Mouse (Mus musculus): Measurements from ENCODE around the gene Gtse1.
A peak's percentile ranks its signal among the peaks of the same experiment; 100 is the strongest.
"Not testable (repeated sequence)": the region's sequence is repeated elsewhere in the genome, so short reads cannot be mapped to it uniquely, and the experiment has no call there.

Gene Gtse1

DNA sequence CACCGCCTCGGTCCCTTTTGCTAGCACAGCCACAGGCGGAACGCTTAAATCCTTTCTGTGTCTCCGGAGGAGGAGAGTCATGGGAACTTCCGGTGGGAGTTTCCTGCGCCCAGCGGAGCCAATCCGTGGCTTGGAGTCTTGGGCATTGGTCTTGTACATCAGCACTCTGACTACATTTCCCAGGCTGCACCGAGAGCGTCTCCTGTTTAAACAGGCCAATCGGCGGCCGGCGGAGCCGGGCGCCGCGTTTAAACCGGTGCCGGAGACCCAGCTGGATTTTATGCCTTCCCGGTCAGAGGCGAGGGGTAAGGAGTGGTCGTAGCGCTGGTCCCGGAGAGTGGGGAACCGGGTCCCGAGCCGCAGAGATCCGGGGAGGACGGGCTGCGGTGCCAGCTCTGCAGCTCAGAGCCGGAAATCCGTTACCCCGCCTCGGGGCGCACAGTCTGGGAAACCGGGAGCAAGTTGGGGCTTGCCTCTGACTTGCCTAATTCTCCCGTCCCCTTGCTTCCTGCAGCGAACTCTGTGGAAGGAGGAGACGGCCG lies at the start of gene Gtse1:
Gene Gtse1 (plus strand): TSS at position 256 of the 542 bp plus-strand sequence.
- peak; percentile 96 for DNase-seq (ENCODE audit: low read depth, low spot score)

DNA sequence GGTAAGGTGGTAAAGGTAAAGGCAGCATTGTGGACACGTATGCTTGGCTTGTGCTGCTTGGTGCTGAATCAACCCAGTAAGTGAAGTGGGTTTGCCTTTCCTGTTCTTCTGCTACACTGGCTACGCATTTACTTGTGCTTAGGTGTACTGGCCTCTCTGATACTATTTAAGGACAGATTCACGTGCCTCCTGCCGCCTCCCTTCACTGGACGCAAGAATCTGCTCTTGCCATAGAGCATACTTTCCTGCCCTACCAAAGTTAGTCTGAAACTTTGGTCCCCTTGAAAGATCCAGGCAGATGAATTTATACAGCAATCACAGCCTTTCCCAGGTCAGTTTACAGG lies 49.1 kb upstream of the Gtse1 start:
- no peak for DNase-seq (ENCODE audit: low read depth, low spot score)

DNA sequence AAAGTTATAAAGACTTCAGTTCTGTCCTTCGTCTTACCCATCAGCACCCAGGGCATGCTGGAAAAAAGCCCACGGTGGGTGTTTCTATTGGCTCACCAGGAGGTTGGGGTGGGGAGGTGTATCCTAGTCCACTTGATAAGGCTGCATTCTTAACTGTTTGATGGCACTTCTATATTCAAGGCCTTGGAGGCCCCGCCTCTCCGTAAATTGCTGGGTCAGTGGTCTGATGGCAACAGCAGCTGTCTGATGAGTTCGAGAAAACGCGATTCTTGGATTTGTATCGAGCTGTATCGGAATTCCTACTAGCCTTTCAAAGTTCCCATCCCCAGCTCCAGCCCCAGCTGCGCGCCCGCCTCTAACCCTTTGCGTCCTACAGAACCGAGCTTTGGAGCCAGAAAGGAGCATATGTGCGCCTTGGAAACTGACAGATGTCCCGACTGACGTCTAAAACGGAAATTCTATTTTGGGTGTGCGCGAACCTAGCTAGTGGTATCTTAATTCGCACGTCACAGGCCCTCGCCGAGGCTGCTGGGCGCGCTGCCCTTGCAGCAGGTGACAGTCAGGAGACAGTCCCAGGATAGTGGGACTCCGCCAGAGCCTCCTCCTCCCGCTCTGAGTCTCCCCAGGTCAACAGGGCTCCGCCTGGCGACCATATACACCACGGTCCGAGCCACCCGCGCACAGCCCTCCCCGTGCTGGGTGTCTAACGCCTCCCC lies 48.6 kb upstream of the Gtse1 start:
- peak; percentile 83 for DNase-seq (ENCODE audit: low read depth, low spot score)

DNA sequence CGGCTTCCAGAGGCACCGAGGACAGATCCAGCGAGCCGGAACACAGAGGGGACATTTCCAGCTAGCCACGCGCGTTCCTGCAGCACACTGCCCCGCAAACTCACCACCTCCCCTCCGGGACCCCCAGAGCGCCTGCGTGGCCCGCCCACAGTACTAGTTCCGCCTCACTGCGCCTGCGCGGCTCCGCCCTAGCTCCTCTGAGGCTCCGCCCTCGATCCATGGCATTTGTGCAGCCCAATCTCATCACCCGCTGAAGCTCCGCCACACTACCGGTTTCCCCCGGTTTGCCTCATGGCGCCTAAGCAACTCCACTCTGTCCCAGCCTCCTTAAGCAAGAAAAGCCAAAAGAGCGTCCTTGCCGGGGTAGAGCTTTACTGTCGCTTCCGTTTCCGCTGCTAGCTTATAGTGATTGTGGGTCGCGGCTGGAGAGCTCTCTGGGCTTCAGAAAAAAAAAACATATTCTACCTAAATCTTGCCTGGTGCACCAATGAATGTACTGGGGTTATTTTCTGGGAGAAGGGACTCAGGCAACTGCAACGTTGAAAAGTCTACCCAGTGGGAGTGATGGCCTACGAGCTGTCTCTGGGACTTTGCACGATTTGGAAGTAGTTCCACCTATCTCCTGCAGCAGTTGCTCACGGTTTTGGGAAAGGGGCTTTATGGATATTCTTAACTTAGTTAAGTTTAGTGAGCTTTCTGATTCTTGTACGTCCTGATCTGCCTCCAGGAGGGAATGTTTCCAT lies 47.8 kb upstream of the Gtse1 start, which contains the start of gene Cdpf1:
Gene Cdpf1 (minus strand): TSS at position 163 of the 743 bp plus-strand sequence.
- peak; percentile 98 for DNase-seq (ENCODE audit: low read depth, low spot score)

DNA sequence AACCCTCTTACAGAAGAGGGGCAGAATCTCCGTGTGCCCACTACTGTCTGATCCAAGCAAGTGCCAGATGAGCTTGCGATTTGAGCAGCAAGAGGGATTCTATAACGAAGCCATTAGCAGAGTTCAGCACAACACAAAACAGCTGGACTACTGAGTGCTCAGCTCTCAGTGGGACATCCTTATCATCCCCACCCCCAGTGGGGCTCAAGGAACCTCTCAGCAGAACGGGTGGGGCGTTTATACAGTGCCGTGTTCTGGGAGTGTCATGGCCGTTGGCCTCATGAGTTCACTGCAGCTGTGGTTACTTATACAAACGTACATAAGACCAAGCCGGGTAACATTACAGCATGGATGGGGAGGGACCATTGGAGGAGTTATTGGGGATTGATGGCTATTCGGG lies 46.1 kb upstream of the Gtse1 start:
- DNase-seq (ENCODE audit: low read depth, low spot score) = no peak

DNA sequence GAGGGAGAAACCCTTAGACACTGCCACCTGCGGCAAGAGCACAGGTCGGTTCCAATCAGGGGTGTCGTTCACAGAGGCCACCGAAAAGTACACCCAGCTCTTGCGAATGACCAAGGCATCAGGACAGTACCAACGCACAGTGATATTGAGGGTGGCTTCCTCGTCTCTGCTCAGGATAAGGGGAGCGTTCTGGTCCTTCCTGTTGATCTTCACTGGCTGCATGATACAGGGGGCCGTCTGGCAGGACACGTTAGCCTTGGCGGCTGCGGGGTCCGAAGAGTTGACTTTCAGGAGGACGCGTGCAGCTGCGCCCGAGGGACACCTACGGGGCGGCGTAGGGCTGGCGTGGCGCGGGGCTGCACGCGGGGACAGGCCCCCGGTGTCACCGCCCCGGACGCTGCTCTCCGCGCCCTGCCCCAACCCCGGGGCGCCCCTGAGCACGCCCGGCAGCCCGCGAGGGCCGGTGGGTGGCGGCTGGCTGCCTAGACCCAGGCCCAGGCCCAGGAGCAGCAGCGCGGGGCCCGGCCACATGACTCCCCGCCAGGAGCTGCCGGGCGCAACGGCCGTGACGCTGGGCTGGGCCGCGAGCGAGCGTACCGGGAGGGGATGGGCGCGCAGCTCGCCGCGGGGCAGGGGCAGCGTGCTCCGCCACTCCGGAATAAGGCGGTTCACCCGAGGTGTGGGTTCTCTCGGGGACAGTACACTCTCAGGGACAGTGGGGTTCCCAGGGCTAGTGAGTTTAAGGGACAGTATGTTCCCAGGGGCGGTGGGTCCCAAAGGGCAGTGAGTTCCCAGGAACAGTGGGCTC lies 38.1 kb upstream of the Gtse1 start, which contains the start of gene Pkdrej:
Gene Pkdrej (minus strand): TSS at position 532 of the 808 bp plus-strand sequence.
- DNase-seq (ENCODE audit: low read depth, low spot score) = peak; percentile 15

DNA sequence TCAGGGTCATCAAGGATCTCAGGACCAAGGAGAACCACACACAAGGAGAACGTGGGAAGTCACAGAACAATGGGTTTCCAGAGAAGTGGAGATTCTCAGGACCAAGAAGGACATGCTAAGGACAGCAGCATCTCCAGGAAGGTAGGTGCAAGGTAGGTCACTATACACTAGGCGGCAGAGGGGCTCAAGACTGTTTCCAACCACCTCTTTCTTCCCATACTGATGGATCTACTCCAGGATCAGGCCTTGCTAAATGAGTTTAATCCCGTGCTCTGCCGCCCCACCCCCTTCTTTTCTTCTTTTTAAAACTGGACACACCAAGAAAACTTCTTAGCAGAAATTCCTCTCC lies 37.6 kb upstream of the Gtse1 start:
- no peak for DNase-seq (ENCODE audit: low read depth, low spot score)

DNA sequence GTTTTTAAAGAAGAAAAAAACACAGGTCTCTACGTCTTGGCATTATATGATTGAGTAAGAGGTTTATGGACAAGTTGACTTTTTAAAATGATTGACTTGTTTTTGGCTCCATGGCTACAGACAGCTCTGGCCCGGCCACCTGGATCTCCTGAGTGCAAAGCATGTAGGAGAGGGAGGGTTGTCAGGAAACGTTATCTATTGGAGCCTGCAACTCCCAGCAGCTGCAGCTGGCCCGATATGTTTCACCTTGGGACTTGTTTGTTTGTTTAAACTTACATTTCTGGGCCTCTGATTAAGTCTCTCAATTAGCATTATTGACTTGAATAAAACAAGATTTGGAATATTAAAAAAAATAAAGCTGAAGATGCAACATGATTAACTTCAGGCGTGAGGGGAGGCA lies 32.9 kb upstream of the Gtse1 start:
- DNase-seq (ENCODE audit: low read depth, low spot score) = no peak

DNA sequence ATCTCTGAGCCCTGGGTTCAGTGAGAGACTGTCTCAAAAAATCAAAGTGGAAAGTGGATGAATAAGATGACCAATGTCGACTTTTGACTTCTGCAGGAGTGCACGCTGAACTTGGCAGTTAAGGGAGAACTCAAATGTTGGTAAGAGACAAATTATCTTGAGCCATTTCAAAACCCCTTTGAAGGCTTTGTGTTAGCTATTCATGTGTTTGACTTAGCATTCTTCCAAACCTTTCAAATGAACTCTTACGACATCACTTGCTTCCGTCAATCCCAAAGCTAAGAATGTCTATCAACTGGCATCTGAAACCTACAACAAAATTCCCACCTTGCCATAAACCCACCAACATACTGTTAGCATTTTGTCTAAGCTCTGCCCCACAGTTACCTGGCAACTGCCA lies 31.5 kb upstream of the Gtse1 start:
- DNase-seq (ENCODE audit: low read depth, low spot score) = no peak

DNA sequence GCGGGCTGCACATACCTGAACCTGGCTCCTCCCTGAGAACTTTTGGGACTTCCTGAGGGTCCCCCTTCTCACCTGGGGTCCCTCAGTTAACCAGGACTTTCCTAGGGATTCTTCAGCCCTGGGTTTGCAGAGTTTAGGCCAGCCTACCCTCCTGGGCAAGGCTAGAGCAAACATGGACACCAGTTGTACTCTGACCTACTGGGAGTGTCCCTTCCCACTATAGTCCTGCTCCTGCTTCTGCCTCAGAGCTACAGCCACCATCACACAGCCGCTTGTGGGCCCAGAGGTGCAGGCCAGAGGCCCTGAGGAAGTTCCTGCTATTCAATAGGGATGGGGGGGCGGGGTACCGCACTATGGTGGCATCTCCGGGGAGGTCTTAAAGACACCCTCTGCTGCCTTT lies 30.1 kb upstream of the Gtse1 start:
- no peak for DNase-seq (ENCODE audit: low read depth, low spot score)

DNA sequence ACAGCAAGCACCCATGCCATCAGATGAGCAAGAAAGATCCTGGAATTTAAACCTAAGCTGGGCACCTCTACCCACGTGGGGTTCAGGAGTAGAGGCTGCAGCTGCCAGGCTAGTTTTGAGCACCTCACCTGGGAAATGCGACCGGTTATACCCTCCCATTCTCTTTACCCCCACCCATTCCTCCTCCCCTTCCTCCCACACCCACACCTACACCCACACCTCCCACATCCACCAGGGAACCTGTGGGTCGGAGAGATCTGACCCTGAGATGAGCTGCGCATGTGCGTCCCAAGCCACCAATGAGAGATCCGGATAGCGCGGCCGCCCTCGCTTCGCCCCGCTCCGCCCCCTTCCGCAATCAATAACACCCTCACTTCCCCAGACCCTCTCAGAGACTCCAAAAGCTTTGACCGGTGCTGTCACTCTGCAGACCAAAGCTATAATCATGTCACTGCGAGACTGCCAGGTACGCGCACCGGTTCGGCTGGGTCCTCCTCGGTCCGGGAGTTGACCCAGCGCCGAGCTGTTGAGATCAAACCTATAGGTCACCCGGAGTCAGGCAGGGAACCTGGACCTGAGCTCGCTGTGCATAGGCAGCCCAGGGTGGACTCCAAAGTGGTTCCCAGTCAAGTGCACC lies 27.5 kb upstream of the Gtse1 start, which contains the start of gene Ttc38:
Gene Ttc38 (plus strand): TSS at position 353 of the 637 bp plus-strand sequence.
- DNase-seq (ENCODE audit: low read depth, low spot score) = peak; percentile 88

DNA sequence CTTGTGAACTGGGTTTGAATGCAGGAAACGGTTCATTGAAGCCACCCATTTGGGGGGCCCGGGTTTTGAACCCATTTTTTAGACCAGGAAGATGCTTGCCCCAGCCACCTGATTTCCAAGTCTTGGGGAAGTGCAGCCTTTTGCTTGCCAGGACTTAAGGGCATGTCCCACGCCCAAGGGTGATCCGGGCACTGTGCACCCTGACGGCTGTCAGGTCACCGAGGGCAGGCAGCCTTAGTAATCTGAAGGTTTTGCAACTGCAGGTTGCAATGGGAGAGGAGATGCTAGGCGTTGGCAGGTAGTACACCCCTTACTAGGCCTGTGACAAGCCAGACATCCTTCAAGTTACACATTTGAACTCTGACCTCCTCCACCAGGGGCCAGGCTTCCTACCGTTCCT lies 26.9 kb upstream of the Gtse1 start:
- peak; percentile 15 for DNase-seq (ENCODE audit: low read depth, low spot score)

DNA sequence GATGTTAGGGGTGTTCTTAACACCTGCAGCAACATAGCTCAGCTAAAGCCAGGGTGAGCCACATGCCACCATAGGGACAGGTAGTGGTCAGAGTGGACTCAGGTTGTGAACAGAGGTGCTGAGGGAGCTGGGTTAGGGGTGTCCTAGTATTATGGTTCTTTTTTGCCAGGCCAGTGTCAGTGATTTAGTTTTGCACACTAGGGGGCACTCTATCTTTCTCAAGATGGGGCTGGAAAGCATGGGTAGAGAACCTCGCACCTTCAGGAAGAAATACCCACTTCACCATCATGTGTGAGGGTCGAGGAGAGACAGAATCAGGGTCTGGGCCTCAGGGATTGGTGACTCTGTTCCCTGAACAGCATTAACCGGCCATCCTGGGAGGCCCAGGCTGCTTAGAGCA lies 24.2 kb upstream of the Gtse1 start:
- DNase-seq (ENCODE audit: low read depth, low spot score) = peak; percentile 48

DNA sequence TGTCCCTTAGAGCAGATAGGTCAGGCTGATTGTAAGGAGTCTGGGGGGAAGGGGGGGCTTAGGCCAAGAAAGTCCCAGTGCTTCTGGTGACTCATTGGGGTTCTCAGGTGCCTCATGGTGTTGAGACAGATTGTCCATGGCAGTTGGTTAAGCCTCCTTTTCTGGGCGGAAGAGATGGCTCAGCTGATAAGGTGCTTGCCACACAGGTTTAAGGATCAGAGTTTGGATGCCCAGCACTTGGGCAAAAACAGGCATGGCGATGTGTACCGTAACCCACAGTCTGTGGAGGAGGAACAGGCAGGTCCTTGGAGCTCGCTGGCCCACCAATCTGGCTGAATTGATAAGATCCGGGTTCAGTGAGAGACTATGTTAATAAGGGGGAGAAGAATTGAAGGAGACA lies 22.7 kb upstream of the Gtse1 start:
- DNase-seq (ENCODE audit: low read depth, low spot score) = no peak

DNA sequence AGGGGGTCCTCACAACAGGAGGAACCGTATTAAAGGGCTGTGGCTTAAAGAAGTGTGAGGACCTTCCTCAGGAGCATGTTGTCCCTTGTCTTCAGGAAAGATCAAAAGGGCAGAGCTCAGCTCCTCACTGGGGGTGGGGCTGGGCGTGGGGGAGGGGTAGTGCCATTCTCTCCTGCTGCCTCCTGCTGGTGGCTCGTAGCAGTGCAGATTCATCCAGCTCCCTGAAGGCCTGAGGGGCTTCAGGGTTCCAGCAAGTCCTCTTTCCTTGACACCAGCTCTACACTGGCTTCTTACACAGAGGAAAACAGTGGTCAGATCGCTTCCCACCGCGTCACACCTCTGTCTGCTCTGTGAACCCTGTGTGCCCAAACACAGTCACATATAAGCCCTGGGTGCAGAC lies 18.6 kb upstream of the Gtse1 start:
- peak; percentile 60 for DNase-seq (ENCODE audit: low read depth, low spot score)

DNA sequence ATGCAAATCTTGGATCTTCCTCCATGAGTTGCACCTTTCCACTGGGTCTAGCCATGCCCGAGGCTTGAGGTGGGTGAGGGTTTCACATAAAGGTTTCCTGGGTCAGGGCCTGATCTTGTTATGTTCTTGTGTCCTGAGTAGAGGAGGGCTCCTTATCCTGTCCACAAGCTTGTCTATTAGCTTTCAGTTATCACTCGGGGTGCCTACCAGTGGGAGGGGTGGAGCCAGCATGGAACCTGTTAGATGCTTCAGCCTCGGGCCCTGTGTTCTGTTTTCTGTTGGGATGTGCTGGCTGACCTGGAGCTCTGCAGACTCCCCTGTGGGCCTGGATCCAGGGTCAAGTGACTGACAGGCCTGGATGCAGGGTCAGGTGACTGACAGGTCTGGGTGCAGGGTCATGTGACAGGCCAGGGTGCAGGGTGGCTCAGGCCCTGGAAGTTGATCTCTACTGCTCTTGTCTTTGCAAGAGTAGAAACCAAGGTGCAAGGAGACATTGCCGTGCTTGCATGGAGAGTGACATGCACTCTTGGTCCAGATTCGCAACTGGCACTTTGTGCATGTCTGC lies 17.7 kb upstream of the Gtse1 start:
- no peak for DNase-seq (ENCODE audit: low read depth, low spot score)

DNA sequence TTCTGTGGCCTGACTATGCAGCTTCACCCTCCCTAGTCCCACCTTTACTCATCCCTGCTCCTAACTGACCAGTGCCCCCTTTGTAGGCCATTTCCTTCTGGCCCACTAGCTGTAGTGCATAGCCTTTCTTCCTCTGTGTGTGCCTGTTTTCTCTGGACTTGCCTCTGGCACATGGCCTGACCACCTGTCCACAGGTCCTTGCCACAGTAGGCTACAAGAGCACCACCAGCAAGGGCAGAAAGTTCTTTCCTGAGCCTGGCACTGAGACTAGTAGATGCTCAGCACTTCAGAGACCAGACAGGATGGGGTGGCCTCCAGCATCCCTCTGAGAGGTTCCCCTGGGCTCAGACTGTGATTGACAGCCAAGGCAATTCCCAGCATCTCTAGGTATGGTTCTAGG lies 14.5 kb upstream of the Gtse1 start:
- DNase-seq (ENCODE audit: low read depth, low spot score) = no peak

DNA sequence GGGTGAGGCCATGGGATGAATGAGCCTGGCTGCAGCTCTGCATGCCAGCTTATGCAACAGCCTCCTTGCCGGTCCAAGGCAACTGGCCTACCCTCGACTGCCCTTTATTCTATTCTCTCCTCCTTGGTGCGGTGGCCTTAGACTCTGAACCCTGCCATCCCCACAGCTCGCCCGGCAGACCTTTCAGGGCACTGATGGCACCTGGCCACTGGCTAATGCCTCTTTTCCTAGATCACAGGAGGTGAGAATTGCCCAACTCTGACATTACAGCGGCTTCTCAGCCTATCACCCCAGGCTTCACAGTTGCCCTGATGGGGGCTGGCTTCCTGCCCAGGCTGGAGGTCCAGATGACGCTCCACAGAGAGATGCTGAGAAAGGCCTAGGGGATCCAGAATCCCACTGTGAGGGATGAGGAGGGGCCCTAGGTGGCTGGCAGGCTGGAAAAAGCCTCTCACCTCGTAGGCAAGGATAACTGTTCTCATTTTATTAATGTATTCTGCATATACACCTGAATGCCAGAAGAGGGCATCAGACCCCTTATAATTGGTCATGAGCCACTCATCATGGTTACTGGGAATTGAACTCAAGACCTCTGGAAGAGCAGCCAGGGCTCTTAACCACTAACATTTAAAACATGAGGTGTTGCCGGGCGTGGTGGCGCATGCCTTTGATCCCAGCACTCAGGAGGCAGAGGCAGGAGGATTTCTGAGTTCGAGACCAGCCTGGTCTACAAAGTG lies 7.7 kb upstream of the Gtse1 start:
- peak; percentile 23 for DNase-seq (ENCODE audit: low read depth, low spot score)

DNA sequence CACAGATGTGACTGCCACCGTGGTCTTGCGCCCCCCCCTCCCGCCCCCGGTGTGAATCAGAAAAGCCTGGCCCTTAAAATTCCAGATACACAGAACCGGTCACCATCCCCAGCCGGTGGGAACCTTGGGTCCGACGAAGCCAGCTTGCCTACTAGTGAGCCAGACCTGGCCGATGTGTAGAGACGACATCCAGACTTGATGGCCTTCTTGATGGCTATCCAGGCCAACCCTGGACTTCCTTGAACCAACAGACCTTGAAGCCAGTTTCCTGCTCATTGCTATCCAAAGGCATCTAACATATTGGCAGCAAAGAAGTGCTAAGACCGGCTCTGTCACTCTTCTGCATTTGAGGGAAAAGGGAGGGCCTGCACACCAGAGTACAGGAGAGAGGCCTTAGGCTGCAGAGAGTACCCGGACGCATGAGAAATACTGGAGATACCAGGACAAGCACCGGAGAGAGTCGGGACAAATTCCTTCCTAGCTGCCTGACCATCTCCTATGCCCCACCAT lies 510 bp upstream of the Gtse1 start:
- no peak for DNase-seq (ENCODE audit: low read depth, low spot score)

DNA sequence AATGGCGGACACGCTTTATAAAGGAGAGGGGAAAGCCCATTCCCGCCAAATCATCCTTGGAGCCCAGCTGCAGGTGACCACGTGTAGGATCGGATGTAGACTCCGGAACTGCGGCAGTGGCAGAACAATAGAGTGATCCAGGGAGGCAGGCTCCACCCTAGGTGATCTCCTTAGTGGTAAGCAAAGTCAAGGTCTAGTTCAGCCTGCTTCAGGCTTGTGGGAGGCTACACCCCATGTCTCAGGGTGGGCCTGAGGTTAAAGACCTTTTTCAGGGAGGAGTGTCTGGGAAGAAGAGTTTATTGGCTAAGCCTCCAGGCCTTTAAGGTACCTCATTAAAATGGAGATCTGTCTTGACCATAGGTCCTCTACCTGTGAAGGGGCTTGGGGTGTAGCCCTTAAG lies 6.4 kb downstream of the Gtse1 start:
- DNase-seq (ENCODE audit: low read depth, low spot score) = not testable (repeated sequence)

All from CD4-positive, CD25-positive, alpha-beta regulatory T cell, adult 2 months (primary cell).